Mouse (Mus musculus) CH12.LX (cell line): Measurements from ENCODE around the gene Mrpl22.

ENCODE experiments used
- CTCF ChIP-seq, 2 experiments: IDR thresholded peaks in 1 of 2; conservative IDR thresholded peaks in 1 of 2; 2 replicates each; pipeline ENCODE4 v1.5.1; 2011 to 2012; ENCODE audit warnings: low read depth in 2 of 2, low read length in 2 of 2, improper control_type of control experiment in 1 of 2, inconsistent platforms in 1 of 2, mild to moderate bottlenecking in 1 of 2, moderate library complexity in 1 of 2
- ETS1 ChIP-seq: conservative IDR thresholded peaks from 2 replicates; pipeline ENCODE4 v1.6.1; 2012; ENCODE audit warnings: low read depth, mild to moderate bottlenecking, inconsistent platforms, low read length, improper control_type of control experiment, moderate library complexity
- MAFK ChIP-seq: IDR thresholded peaks from 2 replicates; pipeline ENCODE4 v1.6.1; 2011; ENCODE audit warnings: low read length, improper control_type of control experiment; ENCODE audit not compliant: insufficient replicate concordance
- POLR2AphosphoS2 ChIP-seq: IDR thresholded peaks from 2 replicates; pipeline ENCODE4 v1.6.1; 2011; ENCODE audit warnings: low read depth, low read length, improper control_type of control experiment

DNA sequence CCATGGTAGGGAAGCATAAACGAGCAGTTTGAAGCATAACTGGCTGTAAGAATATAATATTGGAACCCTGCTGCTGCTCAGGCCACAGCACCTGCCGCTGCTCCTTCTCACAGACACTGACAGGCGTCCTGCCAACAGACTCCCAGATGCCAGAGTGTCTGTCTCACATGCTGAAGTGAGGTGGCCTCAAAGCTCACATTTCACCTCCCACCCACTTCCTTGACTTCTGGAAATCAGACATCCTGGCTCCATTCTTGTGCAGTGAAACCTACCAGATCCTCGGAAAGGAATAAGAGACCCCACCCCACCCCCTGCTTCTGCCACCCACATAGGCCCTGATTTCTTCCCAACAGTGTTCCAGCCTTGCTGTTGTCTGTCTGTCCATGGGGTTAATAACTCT, 52.3 kb downstream of the Mrpl22 start:
- TF ChIP-seq MAFK (no peak), POLR2AphosphoS2 (no peak), ETS1 (no peak), CTCF (conservative IDR thresholded peaks at IDR 0.05 in 1 of 2, IDR thresholded peaks at IDR 0.05 in 1 of 2; ENCODE audit: low read depth in 2 of 2, low read length in 2 of 2) (no peak)
